Mouse (Mus musculus) cerebellum, adult 2 months (tissue): Measurements from ENCODE around the gene Eapp. TPM values are rescaled to one million over a fixed set of nuclear protein-coding genes. Genes with fewer than 3 reads are reported as not detected.
A peak's percentile ranks its signal among the peaks of the same experiment; 100 is the strongest.

Experiments
- DNase-seq, 2 experiments: peaks; one replicate each; pipeline ENCODE4 v3.0.0; 2021
- H3K27ac ChIP-seq: fragments of 200-500 bp; 2 replicates; pipeline ENCODE4 v1.5.1; 2012; ENCODE audit warnings: low read length, control low read depth, inconsistent platforms; ENCODE audit not compliant: insufficient read depth
- H3K27me3 ChIP-seq: fragments of 200-500 bp; 2 replicates; pipeline ENCODE4 v1.6.1; 2012; ENCODE audit warnings: inconsistent platforms, mild to moderate bottlenecking, low read length, moderate library complexity; ENCODE audit not compliant: control insufficient read depth, insufficient read depth
- H3K4me1 ChIP-seq: fragments of 200-500 bp; 2 replicates; pipeline ENCODE4 v1.6.1; 2011; ENCODE audit warnings: low read length; ENCODE audit not compliant: control insufficient read depth, insufficient read depth
- H3K4me3 ChIP-seq: fragments of 200-500 bp; replicated peaks from 2 replicates; pipeline ENCODE3; 2011; ENCODE audit warnings: mild to moderate bottlenecking, low read depth, low read length, control low read depth; ENCODE audit not compliant: insufficient read depth
- CTCF ChIP-seq: fragments of 200-500 bp; IDR thresholded peaks from 2 replicates; pipeline ENCODE4 v1.5.1; 2011; ENCODE audit warnings: low read depth, mild to moderate bottlenecking, control low read depth, low read length, moderate library complexity, borderline replicate concordance; ENCODE audit not compliant: insufficient read depth
- POLR2A ChIP-seq: fragments of 200-500 bp; IDR thresholded peaks from 2 replicates; pipeline ENCODE4 v1.6.1; 2011; ENCODE audit warnings: low read length, control low read depth, borderline replicate concordance; ENCODE audit not compliant: insufficient read depth
- WGBS: fragments of 180-500 bp; shearing (Covaris S2); methylation state at CpG from one replicate; pipeline ENCODE4 v1.1.7; 2018; 5-methylcytosine and 5-hydroxymethylcytosine counted together
- polyA plus RNA-seq: library from polyadenylated mRNA; depleted of rRNA; stranded (reverse); fragments of >200 nt; gene quantifications from 2 replicates; pipeline ENCODE4 v1.2.3, GENCODE M21; 2012

The Eapp gene
- polyA plus RNA-seq, 1 experiment, result 27.4 TPM

DNA sequence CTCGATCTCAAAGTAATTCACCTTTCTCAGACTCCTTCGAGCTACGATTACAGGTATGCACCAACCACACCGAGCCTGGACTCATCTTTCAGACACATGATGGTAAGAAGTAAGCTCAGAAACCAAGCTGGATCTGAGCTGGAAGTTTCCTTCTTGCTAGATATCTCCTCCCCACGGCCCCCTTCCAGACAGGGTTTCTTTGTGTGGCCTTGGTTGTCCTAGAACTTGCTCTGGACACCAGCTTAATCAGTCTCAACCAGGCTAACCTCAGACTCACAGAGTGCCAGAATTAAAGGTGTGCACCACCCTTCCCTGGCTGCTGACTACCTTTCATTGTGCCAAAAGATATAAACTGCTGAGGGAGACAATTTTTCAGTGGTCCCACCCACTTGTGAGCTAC lies 37.7 kb downstream of the Eapp start:
- TF ChIP-seq POLR2A (no peak), CTCF (no peak)
- DNase-seq, result no peak
- Histone ChIP-seq H3K4me3 (no peak overlapping the region), H3K27me3 (no peaks in the 10 kb centered on the region), H3K4me1 (0 out of 2 replicates have a peak, but pooled peaks cover 3% of the 10 kb centered on the region), H3K27ac (no peak overlapping the region)
- WGBS, result 96% methylated on average over 5 of the region's 5 CpGs

DNA sequence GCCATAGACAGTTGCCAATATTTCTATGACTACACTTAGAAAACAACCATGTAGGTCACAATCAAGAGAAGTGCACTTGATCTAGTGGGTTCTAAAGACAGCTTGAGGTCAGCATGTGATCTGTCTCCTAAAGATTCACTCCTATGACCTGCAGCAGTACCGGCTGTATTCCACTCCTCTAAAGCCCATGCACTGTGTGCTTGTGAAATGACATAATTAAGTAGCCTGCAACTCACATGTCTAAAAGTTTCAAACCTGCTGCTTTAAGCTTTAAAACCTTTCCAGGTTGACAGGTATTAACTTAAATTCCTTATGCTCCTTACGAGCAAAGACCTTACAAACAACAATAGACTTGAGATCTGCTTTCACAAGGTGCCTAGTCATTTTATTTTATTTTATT lies 38.5 kb downstream of the Eapp start:
- Histone ChIP-seq H3K27me3 (no peaks in the 10 kb centered on the region), H3K4me3 (peak overlapping the region; percentile 68), H3K27ac (no peak overlapping the region), H3K4me1 (peaks cover 7% of the 10 kb centered on the region; the same call in 1 of the 2 replicates)
- WGBS, result 45% methylated on average over 2 of the region's 2 CpGs
- TF ChIP-seq POLR2A (no peak), CTCF (no peak)
- peak in 1 of 2 experiments; percentile 21 for DNase-seq

- H3K27ac ChIP-seq, result peak within 1 kb of the TSS; percentile 65
- no peaks in the 10 kb centered on the region for H3K27me3 ChIP-seq
These were observed 39.1 kb downstream of the Eapp start, which contains the start of gene Sptssa for GRCm38 (mm10) chr12:54656396-54657171. Sptssa (minus strand) TSS chr12:54656573.

DNA sequence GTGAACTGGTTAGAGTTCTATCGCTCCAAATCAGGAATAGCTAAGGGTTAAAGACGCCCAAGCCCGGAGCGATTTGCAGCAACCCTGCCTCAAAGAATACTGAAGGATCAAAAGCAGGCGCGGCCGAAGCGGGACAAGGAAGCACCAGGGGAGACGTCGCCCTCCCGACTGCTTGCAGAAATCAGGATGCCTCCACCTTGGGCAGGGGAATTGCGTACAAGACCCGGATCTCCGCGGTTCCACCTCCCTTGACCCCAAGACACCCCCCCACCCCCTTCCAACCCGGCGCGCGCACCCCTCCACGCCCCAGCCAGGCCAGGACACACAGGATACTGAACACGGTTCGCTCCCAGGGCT lies 39.7 kb downstream of the Eapp start:
- peak overlapping the region; percentile 82 for H3K4me3 ChIP-seq
- peaks cover 11% of the 10 kb centered on the region for H3K4me1 ChIP-seq
- TF ChIP-seq CTCF (no peak), POLR2A (no peak)
- no peak for DNase-seq
- H3K27me3 ChIP-seq, result no peaks in the 10 kb centered on the region
- under 1% methylated on average over 22 of the region's 22 CpGs for WGBS
- peak overlapping the region; percentile 65 for H3K27ac ChIP-seq

More at GRCm38 (mm10) chr12:54656396-54657171, 39.1 kb downstream of the Eapp start, which contains the start of gene Sptssa:
- WGBS, result 3% methylated on average over 53 of the region's 53 CpGs
- TF ChIP-seq CTCF (no peak), POLR2A (peak; percentile 89)
- Histone ChIP-seq H3K4me3 (peak within 1 kb of the TSS; percentile 82), H3K4me1 (peaks cover 11% of the 10 kb centered on the region)
- DNase-seq, result peak; percentile 97 to 98

DNA sequence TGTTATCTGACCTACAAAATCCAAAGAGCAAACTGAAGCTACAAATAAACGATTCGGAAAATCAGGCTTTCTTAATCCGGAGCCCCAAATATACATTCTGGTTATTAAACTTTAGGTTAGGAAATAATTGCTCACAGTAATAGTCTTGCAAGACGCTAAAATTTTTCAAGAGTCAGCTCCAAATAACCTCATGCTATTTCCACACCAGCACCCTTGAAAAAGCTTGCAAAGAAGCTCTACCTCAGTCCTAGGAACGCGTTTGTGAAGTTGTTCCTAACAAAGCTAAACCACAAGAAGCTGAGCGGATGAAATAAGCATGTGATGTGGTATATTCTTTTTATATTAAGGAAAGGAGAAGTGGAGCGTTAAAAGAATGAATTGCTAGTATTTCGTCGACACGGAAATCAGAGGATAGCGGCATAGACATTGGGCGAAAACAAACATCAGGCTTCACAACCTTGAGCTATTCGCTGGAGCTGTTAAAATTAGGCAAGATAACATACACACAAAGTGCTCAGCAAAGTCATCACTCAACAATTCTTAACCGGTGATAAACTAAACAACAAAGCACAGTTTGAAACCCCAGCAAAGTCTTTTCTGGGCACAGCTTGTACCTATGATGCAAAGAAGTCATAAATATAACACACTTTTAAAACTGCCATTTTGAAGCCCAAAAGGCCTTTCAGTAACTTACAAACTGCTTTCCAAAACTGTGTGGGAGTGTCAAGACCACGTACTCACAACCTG lies 40.2 kb downstream of the Eapp start:
- Histone ChIP-seq H3K27ac (peak overlapping the region; percentile 65; the same call in 1 of the 2 replicates), H3K27me3 (no peaks in the 10 kb centered on the region), H3K4me1 (peaks cover 11% of the 10 kb centered on the region), H3K4me3 (peak overlapping the region; percentile 82)
- WGBS, result 14% methylated on average over 16 of the region's 16 CpGs
- no peak for TF ChIP-seq CTCF
- no peak for TF ChIP-seq POLR2A
- DNase-seq, result peak in 1 of 2 experiments; percentile 15

DNA sequence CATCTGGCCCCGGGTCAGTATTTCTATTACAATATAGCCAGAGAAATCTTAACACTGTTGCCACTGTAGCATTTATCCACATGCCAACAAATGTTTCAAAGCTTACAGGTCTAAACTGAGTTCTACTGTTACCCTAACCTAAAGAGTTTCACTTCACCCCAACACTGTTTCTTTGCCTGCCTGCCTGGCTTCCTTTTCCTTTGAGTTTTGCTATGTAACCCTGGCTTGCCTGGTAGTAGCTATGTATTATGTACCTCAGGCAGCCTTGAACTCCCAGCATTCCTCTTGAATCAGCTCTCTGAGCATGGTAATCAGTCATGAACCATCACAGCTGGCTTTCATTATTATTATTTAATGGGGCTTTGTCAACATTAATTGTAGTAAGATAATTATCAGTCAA lies 41.0 kb downstream of the Eapp start:
- peaks cover 11% of the 10 kb centered on the region for H3K4me1 ChIP-seq

GRCm38 (mm10) chr12:54654141-54654540 lies 41.6 kb downstream of the Eapp start:
- Histone ChIP-seq H3K4me1 (peaks cover 11% of the 10 kb centered on the region), H3K4me3 (no peak overlapping the region), H3K27ac (no peak overlapping the region), H3K27me3 (no peaks in the 10 kb centered on the region)
- WGBS, result 61% methylated on average over 4 of the region's 4 CpGs
- TF ChIP-seq CTCF, result no peak
- TF ChIP-seq POLR2A, result no peak
- DNase-seq, result peak in 1 of 2 experiments; percentile 17

More for the DNA sequence above, 41.0 kb downstream of the Eapp start:
- Histone ChIP-seq H3K4me3 (no peak overlapping the region), H3K27me3 (no peaks in the 10 kb centered on the region), H3K27ac (no peak overlapping the region)
- peak in 1 of 2 experiments; percentile 14 for DNase-seq
- TF ChIP-seq CTCF (no peak), POLR2A (no peak)
- WGBS, result 15% methylated on average over 1 of the region's 1 CpGs
